Mouse (Mus musculus): ENCODE measurements around the gene Syt11.
"Not testable (repeated sequence)": the region's sequence is repeated elsewhere in the genome, so short reads cannot be mapped to it uniquely, and the experiment has no call there.

Syt11 gene

GRCm38 (mm10) chr3:88740147-88740546 lies 34.8 kb downstream of the Syt11 start:
- in situ Hi-C loops (cut with MboI, MseI), result loop anchor here in 1 of 2 experiments (10.0 kb wide), 1 partner anchor 145 kb away; no protein-coding TSS in a partner anchor

GRCm38 (mm10) chr3:88738641-88739040 lies 36.3 kb downstream of the Syt11 start:
- in situ Hi-C loops (cut with MboI, MseI), result no loop called here

- in situ Hi-C loops (cut with MboI, MseI), result no loop called here
These were observed 38.4 kb downstream of the Syt11 start for GRCm38 (mm10) chr3:88736556-88736955.

- in situ Hi-C loops (cut with MboI, MseI), result no loop called here
These were observed 55.9 kb downstream of the Syt11 start for GRCm38 (mm10) chr3:88719098-88719497.

GRCm38 (mm10) chr3:88717831-88718230 lies 57.1 kb downstream of the Syt11 start:
- in situ Hi-C loops (cut with MboI, MseI), result no loop called here

GRCm38 (mm10) chr3:88717198-88717798 lies 57.7 kb downstream of the Syt11 start:
- in situ Hi-C loops (cut with MboI, MseI), result no loop called here

- in situ Hi-C loops (cut with MboI, MseI), result no loop called here
These were observed 58.4 kb downstream of the Syt11 start, which contains the start of gene Rit1 for GRCm38 (mm10) chr3:88716399-88717197. Gene Rit1, plus strand, starts transcription at chr3:88716838.

GRCm38 (mm10) chr3:88715716-88716115 lies 59.2 kb downstream of the Syt11 start:
- in situ Hi-C loops (cut with MboI, MseI), result not testable (repeated sequence)

- in situ Hi-C loops (cut with MboI, MseI), result no loop called here
These were observed 60.2 kb downstream of the Syt11 start for GRCm38 (mm10) chr3:88714725-88715124.

- in situ Hi-C loops (cut with MboI, MseI), result no loop called here
These were observed 61.3 kb downstream of the Syt11 start for GRCm38 (mm10) chr3:88713709-88714108.

GRCm38 (mm10) chr3:88701222-88701621 lies 73.7 kb downstream of the Syt11 start:
- in situ Hi-C loops (cut with MboI, MseI), result no loop called here

GRCm38 (mm10) chr3:88700247-88700646 lies 74.7 kb downstream of the Syt11 start:
- in situ Hi-C loops (cut with MboI, MseI), result no loop called here

GRCm38 (mm10) chr3:88698834-88699233 lies 76.1 kb downstream of the Syt11 start:
- in situ Hi-C loops (cut with MboI, MseI), result loop anchor here (5.0 to 25.0 kb wide), 7 partner anchors 67 to 1788 kb away; partner anchors contain the start of genes Ilf2 (in 1 of the 2) and Snapin (in 1 of the 2)

- in situ Hi-C loops (cut with MboI, MseI), result loop anchor here (5.0 to 25.0 kb wide), 7 partner anchors 66 to 1789 kb away; partner anchors contain the start of genes Ilf2 (in 1 of the 2) and Snapin (in 1 of the 2)
These were observed 76.9 kb downstream of the Syt11 start for GRCm38 (mm10) chr3:88698051-88698450.

- in situ Hi-C loops (cut with MboI, MseI), result loop anchor here (5.0 to 25.0 kb wide), 7 partner anchors 63 to 1792 kb away; partner anchors contain the start of genes Ilf2 (in 1 of the 2) and Snapin (in 1 of the 2)
These were observed 79.4 kb downstream of the Syt11 start for GRCm38 (mm10) chr3:88695545-88695944.
